Mouse (Mus musculus) kidney, postnatal 0 days (tissue): ENCODE measurements at regions not wholly inside any gene's neighbourhood (a gene's known extent, or its start where the extent isn't known, plus 50 kb on each side); places are given as distances from the start of the nearest gene placed in this dataset.

Experiments
- ATAC-seq: fragments of 200-750 bp; cut with Nextera tagmentation; replicated peaks from 2 replicates; pipeline ENCODE4 v1.8.0; 2017; ENCODE audit warnings: low read depth, moderate number of reproducible peaks, moderate TSS enrichment, moderate library complexity; ENCODE audit not compliant: low FRiP score
- DNase-seq: peaks from one replicate; pipeline ENCODE4 v3.0.0-alpha.2; 2016; ENCODE audit warnings: low spot score
- H3K27ac ChIP-seq: fragments of 300-500 bp; sonication (generic); 2 replicates; pipeline ENCODE4 v1.5.1; 2014; ENCODE audit warnings: mild to moderate bottlenecking
- H3K27me3 ChIP-seq: fragments of 300-500 bp; sonication (generic); 2 replicates; pipeline ENCODE4 v1.6.1; 2014; ENCODE audit warnings: low read length, mixed read lengths; ENCODE audit not compliant: insufficient read depth
- H3K36me3 ChIP-seq: fragments of 300-500 bp; sonication (generic); 2 replicates; pipeline ENCODE4 v1.6.1; 2014; ENCODE audit warnings: low read length, mixed read lengths; ENCODE audit not compliant: insufficient read depth
- H3K4me1 ChIP-seq: fragments of 300-500 bp; sonication (generic); replicated peaks from 2 replicates; pipeline ENCODE4 v1.6.1; 2014; ENCODE audit warnings: antibody characterized with exemption, low read length, mixed read lengths; ENCODE audit not compliant: insufficient read depth
- H3K4me2 ChIP-seq: fragments of 300-500 bp; sonication (generic); 2 replicates; pipeline ENCODE4 v1.6.1; 2014; ENCODE audit warnings: mild to moderate bottlenecking, low read length, moderate library complexity, mixed read lengths
- H3K4me3 ChIP-seq: fragments of 300-500 bp; sonication (generic); replicated peaks from 2 replicates; pipeline ENCODE4 v1.5.1; 2014; ENCODE audit warnings: low read depth, low read length
- H3K9ac ChIP-seq: fragments of 300-500 bp; sonication (generic); 2 replicates; pipeline ENCODE4 v1.6.1; 2014; ENCODE audit warnings: low read depth, low read length
- H3K9me3 ChIP-seq: fragments of 300-500 bp; sonication (generic); replicated peaks from 2 replicates; pipeline ENCODE4 v1.6.1; 2016; ENCODE audit warnings: low read length, inconsistent platforms, mixed read lengths
- CTCF ChIP-seq: IDR thresholded peaks from 2 replicates; pipeline ENCODE4 v1.5.1; 2016; ENCODE audit warnings: antibody characterized with exemption, low read depth, mild to moderate bottlenecking, moderate library complexity
- WGBS: fragments of 180-500 bp; shearing (Covaris S2); extraction: QIAGEN DNeasy Blood & Tissue Kit; methylation state at CpG from one replicate; pipeline ENCODE4 v1.1.7; 2014; 5-methylcytosine and 5-hydroxymethylcytosine counted together

- WGBS, result 38% methylated on average over 1 of the region's 1 CpGs
- Histone ChIP-seq H3K27ac (no peak overlapping the region), H3K4me2 (no peak overlapping the region), H3K4me3 (no peak overlapping the region), H3K4me1 (no peaks in the 10 kb centered on the region), H3K9ac (no peak overlapping the region), H3K27me3 (no peaks in the 10 kb centered on the region), H3K36me3 (no peaks in the 10 kb centered on the region), H3K9me3 (no peaks in the 10 kb centered on the region)
- peak; percentile 49 for TF ChIP-seq CTCF
- DNase-seq (peak; percentile 8), ATAC-seq (no peak)
Observed at GRCm38 (mm10) chrX:49947678-49948077, 56.4 kb upstream of the Olfr1322 start.
